Mouse (Mus musculus): ENCODE measurements around the gene Med13.

- TF ChIP-seq CTCF (IDR thresholded peaks at IDR 0.05; ENCODE audit: low read depth, low read length) = no peak
- no peak for TF ChIP-seq POLR2A (IDR thresholded peaks at IDR 0.05; ENCODE audit: extremely low read depth, insufficient read depth, low read length)
These were observed 9.8 kb downstream of the Med13 start for GRCm38 (mm10) chr11:86347387-86348122.
